Mouse (Mus musculus): Measurements from ENCODE around the gene Krt10. TPM values are rescaled to one million over a fixed set of nuclear protein-coding genes. Genes with fewer than 3 reads are reported as not detected.

The Krt10 gene
- polyA plus RNA-seq, 2 experiments from 2014 or later, result 8.8 to 9.7 TPM

DNA sequence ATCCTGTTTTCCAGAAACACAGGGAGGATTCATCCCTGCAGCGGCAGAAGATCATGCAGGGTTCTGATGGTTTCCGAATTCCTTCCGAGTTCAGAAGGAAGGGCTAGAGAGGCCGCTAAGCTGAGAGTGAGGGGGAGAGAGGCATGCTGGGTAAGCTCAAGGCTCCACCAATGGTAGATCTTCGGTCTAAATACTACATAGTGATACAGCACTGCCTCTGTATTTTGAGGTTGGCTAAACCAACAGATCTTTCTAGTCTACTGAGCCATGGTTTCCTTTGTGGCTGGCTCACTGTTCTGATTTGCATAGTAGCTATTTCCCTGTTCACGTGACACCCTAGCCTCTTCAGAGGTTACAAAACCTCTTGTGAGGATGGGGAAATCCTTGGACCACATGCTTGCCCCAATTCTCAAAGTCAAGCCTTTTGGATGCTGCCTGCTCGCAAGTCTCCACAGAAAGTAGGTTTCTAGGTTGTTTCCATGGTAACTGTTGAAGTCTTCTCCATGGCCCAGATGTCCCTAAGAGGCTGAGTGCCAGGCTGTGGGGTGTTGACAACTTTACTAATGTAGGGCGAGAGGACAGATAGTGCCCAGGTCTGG lies 19.2 kb downstream of the Krt10 start:
- no peak for ATAC-seq

DNA sequence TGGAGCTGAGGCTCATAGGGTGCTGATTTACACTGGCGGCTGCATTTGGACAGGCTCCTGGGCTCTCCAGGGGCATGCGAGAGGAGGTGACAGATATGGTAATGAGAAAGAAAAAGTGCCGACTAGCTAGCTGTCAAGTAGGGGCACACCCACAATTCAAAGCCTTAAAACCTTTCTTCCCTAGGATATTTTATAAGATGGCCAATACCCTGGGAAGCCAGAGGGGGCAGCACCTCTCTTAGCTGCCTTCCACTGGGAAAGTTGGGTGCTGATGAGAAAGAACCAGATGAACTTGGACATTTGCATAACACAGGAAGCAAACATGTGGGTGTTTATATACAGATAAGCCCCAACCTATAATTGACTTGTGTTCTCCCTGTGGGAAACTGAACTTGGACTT lies 19.9 kb downstream of the Krt10 start:
- no peak for ATAC-seq

DNA sequence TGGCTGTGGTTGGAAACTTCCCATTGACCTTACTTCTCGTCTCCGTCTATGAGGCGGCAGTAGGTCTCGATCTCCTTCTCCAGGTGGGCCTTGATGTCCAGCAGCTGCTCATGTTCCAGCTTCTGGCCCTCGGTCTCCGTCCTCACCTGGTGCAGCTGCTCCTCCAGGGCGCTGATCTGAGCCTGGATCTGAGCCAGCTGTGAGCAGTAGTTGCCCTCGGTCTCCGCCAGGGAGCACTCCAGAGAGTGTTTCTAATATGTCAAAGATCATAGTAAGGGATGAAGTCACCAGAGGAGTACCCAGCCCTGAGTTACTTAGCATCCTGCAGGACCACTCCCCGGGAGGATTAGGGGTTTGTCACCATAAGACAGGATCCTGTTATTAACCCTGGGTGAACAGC lies 22.4 kb downstream of the Krt10 start:
- ATAC-seq, result no peak

DNA sequence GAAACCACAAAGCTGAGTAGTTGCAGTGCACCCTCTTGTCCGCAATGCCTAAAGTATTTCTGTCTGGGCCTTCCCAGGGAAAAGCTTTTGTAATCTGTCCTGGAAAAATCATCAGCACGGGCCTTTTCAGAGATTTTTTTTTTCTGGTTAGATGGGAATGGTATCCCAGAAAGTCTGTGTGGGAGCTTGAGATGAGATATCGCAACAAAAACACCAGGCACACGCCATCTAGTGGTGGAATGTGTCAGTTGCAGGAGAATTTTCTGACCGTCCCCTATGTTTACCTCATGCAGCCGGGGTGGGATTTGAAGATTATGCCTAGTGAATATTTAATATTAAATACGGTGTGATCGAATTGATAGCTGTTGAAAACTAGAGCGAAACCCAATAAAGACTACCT lies 24.8 kb downstream of the Krt10 start:
- ATAC-seq, result no peak

DNA sequence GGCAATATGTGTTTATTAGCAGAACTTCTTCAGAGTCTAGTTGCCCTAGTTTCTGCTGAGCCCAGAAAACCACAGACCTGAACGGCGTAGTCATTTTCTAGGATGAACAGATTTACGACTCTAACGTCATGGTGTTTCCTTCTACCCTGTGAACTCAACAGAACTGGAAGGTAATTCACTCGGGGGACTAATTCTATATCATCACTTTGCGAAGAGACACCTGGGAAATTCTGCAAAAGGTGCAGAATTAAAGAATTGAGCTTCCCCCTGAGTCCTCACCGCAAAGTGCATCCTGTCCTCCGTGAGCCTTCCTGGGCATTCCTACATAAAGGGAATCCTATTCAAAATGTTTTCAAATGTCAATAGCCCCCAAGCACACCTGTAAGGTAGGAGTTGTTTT lies 27.7 kb downstream of the Krt10 start:
- ATAC-seq, result no peak

DNA sequence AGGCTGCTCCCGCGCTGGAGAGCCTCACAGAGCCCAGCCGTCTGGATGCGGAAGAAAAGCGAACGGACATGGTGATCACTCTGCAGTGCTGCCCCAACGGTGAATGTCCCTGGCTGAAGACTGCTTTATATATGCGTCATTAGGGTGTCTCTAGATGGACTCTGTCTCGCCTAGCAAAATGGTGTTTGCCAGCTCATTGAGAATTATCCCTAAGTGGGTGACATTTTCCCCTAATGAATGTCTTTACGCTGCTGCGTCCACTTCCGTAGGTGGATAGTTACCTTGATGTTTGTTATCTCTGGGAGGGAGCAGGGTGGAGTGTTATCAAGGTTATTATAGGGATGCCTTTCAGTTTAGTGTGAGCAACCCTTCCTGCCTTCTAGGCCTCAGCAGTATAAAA lies 38.2 kb downstream of the Krt10 start, which contains the start of gene Krt27:
Gene Krt27 (minus strand): TSS at position 101 of the 400 bp plus-strand sequence.
- ATAC-seq, result no peak

DNA sequence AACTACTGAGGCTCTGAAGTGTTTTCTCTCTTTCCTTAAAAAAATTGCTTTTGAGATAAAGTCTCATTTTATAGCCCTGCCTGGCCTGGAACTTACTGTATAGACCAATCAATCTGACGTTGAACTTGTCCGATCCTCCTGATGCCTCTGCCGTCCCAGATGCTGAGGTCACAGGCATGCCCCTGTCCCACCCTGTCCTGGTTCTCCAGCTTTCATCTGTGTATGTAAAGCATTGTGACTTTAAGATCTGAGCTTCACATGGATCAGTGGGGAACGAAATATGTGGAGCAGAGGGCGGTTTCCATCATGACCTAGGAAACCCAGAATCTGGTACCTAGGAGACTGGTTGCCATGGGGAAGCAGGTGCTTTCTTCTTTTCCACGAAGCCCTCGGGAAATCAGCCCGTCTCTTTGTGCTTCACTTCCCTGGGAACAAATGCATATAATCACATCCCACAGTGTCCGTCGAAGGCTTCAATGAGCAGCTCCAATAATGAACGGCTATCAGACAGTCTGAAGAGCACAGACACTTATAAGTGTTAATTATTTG lies 49.8 kb downstream of the Krt10 start:
- no peak for ATAC-seq

DNA sequence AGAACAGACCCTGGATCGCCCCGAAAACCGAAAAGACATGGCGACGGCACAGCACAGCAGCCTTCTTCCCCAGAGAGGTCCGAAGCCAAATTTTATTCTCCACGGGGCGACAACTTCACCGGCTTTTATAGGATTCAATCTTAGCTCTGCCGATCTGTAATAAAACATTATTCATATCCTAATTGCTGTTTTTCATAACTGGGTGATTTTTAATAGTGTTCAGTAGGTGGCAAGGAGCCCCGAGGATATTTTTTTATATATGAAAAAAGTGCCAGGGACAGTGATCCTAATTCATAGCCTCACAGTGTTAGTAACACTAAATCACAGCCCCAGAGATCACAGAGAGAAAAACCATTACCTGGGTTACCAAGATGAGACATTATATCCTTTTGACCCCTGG lies 51.3 kb downstream of the Krt10 start, which contains the start of gene Krt26:
Gene Krt26 (minus strand): TSS at position 101 of the 400 bp plus-strand sequence.
- ATAC-seq, result no peak

Other genes with a start within 250 kb of the Krt10 start
- gene Ccr7, start 234.3 kb downstream of the Krt10 start, polyA plus RNA-seq (2017; shearing (Covaris generic)), result 100 to 1,000 TPM; 277 to 361 TPM
- 100 to 1,000 TPM; 179 to 201 TPM for gene Smarce1, start 158.3 kb downstream of the Krt10 start, polyA plus RNA-seq (2017; shearing (Covaris generic))
- 1 to 10 TPM; 1.4 to 2.1 TPM for gene Krt222, start 145.3 kb downstream of the Krt10 start, polyA plus RNA-seq (2017; shearing (Covaris generic))
- gene Krt24, start 104.1 kb downstream of the Krt10 start, polyA plus RNA-seq (2017; shearing (Covaris generic)), result not detected
- not detected for gene Krt25, start 66.4 kb downstream of the Krt10 start, polyA plus RNA-seq (2017; shearing (Covaris generic))
- gene Krt26, start 51.4 kb downstream of the Krt10 start, polyA plus RNA-seq (2017; shearing (Covaris generic)), result not detected
- gene Krt27, start 38.3 kb downstream of the Krt10 start, polyA plus RNA-seq (2017; shearing (Covaris generic)), result not detected
- gene Krt28, start 14.5 kb downstream of the Krt10 start, polyA plus RNA-seq (2017; shearing (Covaris generic)), result not detected
- gene Krt12, start 32.9 kb upstream of the Krt10 start, polyA plus RNA-seq (2017; shearing (Covaris generic)), result not detected
- not detected for gene Krt20, start 48.8 kb upstream of the Krt10 start, polyA plus RNA-seq (2017; shearing (Covaris generic))
- gene Krt23, start 103.8 kb upstream of the Krt10 start, polyA plus RNA-seq (2017; shearing (Covaris generic)), result not detected
- gene Krt39, start 132.0 kb upstream of the Krt10 start, polyA plus RNA-seq (2017; shearing (Covaris generic)), result not detected
- gene Krt40, start 153.8 kb upstream of the Krt10 start, polyA plus RNA-seq (2017; shearing (Covaris generic)), result not detected
- not detected for gene Krtap3-3, start 161.5 kb upstream of the Krt10 start, polyA plus RNA-seq (2017; shearing (Covaris generic))
- gene Krtap3-2, start 167.5 kb upstream of the Krt10 start, polyA plus RNA-seq (2017; shearing (Covaris generic)), result not detected
- not detected for gene Gm11939, start 170.1 kb upstream of the Krt10 start, polyA plus RNA-seq (2017; shearing (Covaris generic))
- not detected for gene Krtap3-1, start 177.3 kb upstream of the Krt10 start, polyA plus RNA-seq (2017; shearing (Covaris generic))
- not detected for gene Krtap1-5, start 191.7 kb upstream of the Krt10 start, polyA plus RNA-seq (2017; shearing (Covaris generic))
- gene Krtap1-4, start 194.3 kb upstream of the Krt10 start, polyA plus RNA-seq (2017; shearing (Covaris generic)), result not detected
- gene Krtap1-3, start 202.0 kb upstream of the Krt10 start, polyA plus RNA-seq (2017; shearing (Covaris generic)), result not detected
- gene Krtap9-3, start 208.7 kb upstream of the Krt10 start, polyA plus RNA-seq (2017; shearing (Covaris generic)), result not detected
- not detected for gene Gm11938, start 213.9 kb upstream of the Krt10 start, polyA plus RNA-seq (2017; shearing (Covaris generic))
- not detected for gene Gm11937, start 220.8 kb upstream of the Krt10 start, polyA plus RNA-seq (2017; shearing (Covaris generic))
- gene Krtap2-4, start 225.5 kb upstream of the Krt10 start, polyA plus RNA-seq (2017; shearing (Covaris generic)), result not detected
- gene Gm11562, start 231.1 kb upstream of the Krt10 start, polyA plus RNA-seq (2017; shearing (Covaris generic)), result not detected
- gene Krtap4-1, start 238.9 kb upstream of the Krt10 start, polyA plus RNA-seq (2017; shearing (Covaris generic)), result not detected
- not detected for gene Krtap4-2, start 245.7 kb upstream of the Krt10 start, polyA plus RNA-seq (2017; shearing (Covaris generic))

Measured in CD4-positive, CD25-positive, alpha-beta regulatory T cell, adult 4 months (primary cell).